In the genomic region with DNA sequence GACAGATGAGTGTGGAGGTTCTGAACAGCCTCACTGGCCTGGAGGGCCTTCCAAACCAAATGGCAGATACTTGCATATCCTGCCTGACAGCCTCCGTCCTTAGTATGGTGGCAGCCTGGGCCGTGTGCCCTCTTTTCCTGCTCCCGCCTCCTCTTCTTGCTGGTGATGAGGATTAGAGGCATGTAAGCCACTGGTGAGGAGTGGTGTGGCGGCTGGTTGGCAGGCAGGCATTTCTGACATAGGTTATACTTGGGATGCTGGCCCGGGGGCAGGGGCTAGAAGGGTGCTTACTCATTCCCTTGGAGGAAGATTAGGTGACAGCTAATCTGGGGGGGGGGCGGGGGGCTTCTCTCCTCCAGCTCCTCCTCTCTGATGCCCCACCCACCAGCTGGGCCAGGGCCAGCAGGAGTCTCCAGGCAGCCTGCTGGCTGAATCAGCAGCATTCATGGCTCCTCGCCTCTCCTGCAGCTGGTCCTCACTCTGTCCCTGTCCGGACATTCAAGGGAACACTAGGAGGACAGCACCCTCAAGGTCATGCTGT, we compare ENCODE assay signal across 12 mouse cellular contexts. TPM values are rescaled to one million over a fixed set of nuclear protein-coding genes. Genes with fewer than 3 reads are reported as not detected.
DNase-seq lines count a peak whose midpoint lies in the region; ATAC-seq and TF ChIP-seq lines count a peak whose summit lies in the region.
"Had no signal": no experiment of that assay in that cellular context is flagged by ENCODE, and none has a peak within 500 bp of the region (broad histone marks: within the 10 kb centered on the region; RNA-seq: fewer than 3 reads in every experiment).

No protein-coding gene starts in this region.

- no peak for TF ChIP-seq EP300 in heart, adult 2 months (IDR thresholded peaks at IDR 0.05; ENCODE audit: insufficient read depth, low read depth, low read length)

- no peak overlapping the region for H3K27ac ChIP-seq in hindbrain, embryonic 14.5 days
- no peak overlapping the region for H3K27ac ChIP-seq in midbrain, postnatal 0 days (ENCODE audit: low read depth, low read length)
- no peak overlapping the region for H3K27ac ChIP-seq in heart, adult 2 months
- no peak overlapping the region for H3K27ac ChIP-seq in thymus, adult 2 months (ENCODE audit: control insufficient read depth, insufficient read depth, low read length)
- H3K27ac ChIP-seq: embryonic facial prominence, embryonic 13.5 days; macrophage had no signal

- TF ChIP-seq CTCF in brain, embryonic 14.5 days (IDR thresholded peaks at IDR 0.05; ENCODE audit: borderline replicate concordance, extremely low read depth, insufficient read depth, insufficient read length), result no peak
- no peak for TF ChIP-seq CTCF in midbrain, postnatal 0 days (IDR thresholded peaks at IDR 0.05)
- no peak for TF ChIP-seq CTCF in heart, adult 2 months (IDR thresholded peaks at IDR 0.05)
- TF ChIP-seq CTCF in thymus, adult 2 months (IDR thresholded peaks at IDR 0.05; ENCODE audit: borderline replicate concordance, control insufficient read depth, extremely low read depth, insufficient read depth, low read length, poor library complexity), result no peak

- H3K4me3 ChIP-seq in hindbrain, embryonic 14.5 days (replicated peaks; ENCODE audit: low read length), result peak overlapping the region; percentile 3; the same call in 1 of the 2 replicates
- peak overlapping the region; percentile 6 for H3K4me3 ChIP-seq in midbrain, postnatal 0 days (ENCODE audit: low read depth, low read length)
- H3K4me3 ChIP-seq in heart, adult 2 months, result no peak overlapping the region
- H3K4me3 ChIP-seq in thymus, adult 2 months (ENCODE audit: control insufficient read depth, insufficient read depth, low read length), result no peak overlapping the region
- H3K4me3 ChIP-seq: embryonic facial prominence, embryonic 13.5 days had no signal

- no peak for TF ChIP-seq POLR2A in brain, embryonic 14.5 days (IDR thresholded peaks at IDR 0.05; ENCODE audit: borderline replicate concordance, extremely low read depth, insufficient read depth, insufficient read length, poor library complexity, severe bottlenecking)
- no peak for TF ChIP-seq POLR2A in heart, adult 2 months (IDR thresholded peaks at IDR 0.05; ENCODE audit: insufficient read depth, low read depth, low read length)
- TF ChIP-seq POLR2A in thymus, adult 2 months (IDR thresholded peaks at IDR 0.05; ENCODE audit: control insufficient read depth, extremely low read depth, insufficient read depth, low read length, poor library complexity), result no peak

- no peaks in the 10 kb centered on the region for H3K27me3 ChIP-seq in hindbrain, embryonic 14.5 days (ENCODE audit: control insufficient read depth, insufficient read depth, low read length)
- no peaks in the 10 kb centered on the region for H3K27me3 ChIP-seq in midbrain, postnatal 0 days (ENCODE audit: insufficient read depth, low read length)
- H3K27me3 ChIP-seq in heart, adult 2 months (ENCODE audit: control insufficient read depth, insufficient read depth, low read length), result peaks cover 3% of the 10 kb centered on the region; the same call in 1 of the 2 replicates
- peaks cover 2% of the 10 kb centered on the region; the same call in 1 of the 2 replicates for H3K27me3 ChIP-seq in thymus, adult 2 months (ENCODE audit: control insufficient read depth, insufficient read depth, low read length)

- H3K36me3 ChIP-seq in hindbrain, embryonic 14.5 days (replicated peaks; ENCODE audit: control insufficient read depth, insufficient read depth), result no peaks in the 10 kb centered on the region
- H3K36me3 ChIP-seq in midbrain, postnatal 0 days (ENCODE audit: insufficient read depth, low read length), result no peaks in the 10 kb centered on the region
- H3K36me3 ChIP-seq in heart, adult 2 months (ENCODE audit: control insufficient read depth, insufficient read depth, low read length), result no peaks in the 10 kb centered on the region
- H3K36me3 ChIP-seq in thymus, adult 2 months (ENCODE audit: control insufficient read depth, insufficient read depth, low read length), result no peaks in the 10 kb centered on the region
- H3K36me3 ChIP-seq: embryonic facial prominence, embryonic 13.5 days had no signal

- no peak; the same call in 1 of the 2 replicates for ATAC-seq in hindbrain, embryonic 14.5 days (ENCODE audit: low FRiP score)
- no peak for ATAC-seq in midbrain, postnatal 0 days (ENCODE audit: low FRiP score)
- ATAC-seq in erythroblast, adult 5-6 weeks (replicated peaks; ENCODE audit: low FRiP score, poor library complexity, severe bottlenecking), result no peak
- ATAC-seq: Patski had no signal

- intact Hi-C loops in gastrocnemius, postnatal 36 days (cut with DNase I), result loop anchor here (5.0 kb wide), 1 partner anchor 238 kb away; no protein-coding TSS in a partner anchor
- intact Hi-C loops in heart, adult 2 months (cut with DNase I), result loop anchor here (10.0 kb wide), 1 partner anchor 240 kb away; no protein-coding TSS in a partner anchor

- H3K9me3 ChIP-seq in hindbrain, embryonic 14.5 days (ENCODE audit: control insufficient read depth, low read length), result no peaks in the 10 kb centered on the region
- no peaks in the 10 kb centered on the region for H3K9me3 ChIP-seq in midbrain, postnatal 0 days (ENCODE audit: low read length)
- H3K9me3 ChIP-seq: embryonic facial prominence, embryonic 13.5 days had no signal

- WGBS in hindbrain, embryonic 14.5 days, result 18% methylated on average over 8 of the region's 8 CpGs
- WGBS in midbrain, postnatal 0 days, result 21% methylated on average over 7 of the region's 8 CpGs
- WGBS in heart, adult 2 months, result 17% methylated on average over 8 of the region's 8 CpGs
- 34% methylated on average over 8 of the region's 8 CpGs for WGBS in thymus, adult 2 months

- no peaks in the 10 kb centered on the region for H3K79me2 ChIP-seq in heart, adult 2 months (replicated peaks; ENCODE audit: control insufficient read depth, insufficient read depth, low read length)

- peak overlapping the region; percentile 28; the same call in 1 of the 2 replicates for H3K9ac ChIP-seq in hindbrain, embryonic 14.5 days
- H3K9ac ChIP-seq in midbrain, postnatal 0 days (replicated peaks; ENCODE audit: low read length, poor library complexity, severe bottlenecking), result 0 out of 2 replicates have a peak overlapping the region, but pooled peaks have one; percentile 19
- no peak overlapping the region for H3K9ac ChIP-seq in heart, adult 2 months (ENCODE audit: low read depth, low read length)
- H3K9ac ChIP-seq: embryonic facial prominence, embryonic 13.5 days had no signal

- peak; percentile 84 for DNase-seq in brain, embryonic 14.5 days (ENCODE audit: low read depth)
- peak; percentile 79 to 85 for DNase-seq in cerebellum, postnatal 14 days
- peak; percentile 38 for DNase-seq in hindbrain, embryonic 14.5 days (ENCODE audit: low spot score)
- DNase-seq in midbrain, postnatal 0 days (ENCODE audit: low spot score), result peak; percentile 80
- no peak for DNase-seq in gastrocnemius, postnatal 36 days
- no peak for DNase-seq in heart, adult 2 months
- no peak for DNase-seq in thymus, adult 2 months
- DNase-seq: kidney, adult 18-20 months had no signal

- H3K4me2 ChIP-seq in hindbrain, embryonic 14.5 days (replicated peaks), result peak overlapping the region; percentile 74
- peak overlapping the region; percentile 46 for H3K4me2 ChIP-seq in midbrain, postnatal 0 days (ENCODE audit: low read depth, low read length, poor library complexity, severe bottlenecking)
- H3K4me2 ChIP-seq: embryonic facial prominence, embryonic 13.5 days had no signal

- H3K4me1 ChIP-seq in hindbrain, embryonic 14.5 days (replicated peaks; ENCODE audit: control insufficient read depth, insufficient read depth, low read length), result peaks cover 48% of the 10 kb centered on the region
- H3K4me1 ChIP-seq in midbrain, postnatal 0 days (ENCODE audit: insufficient read depth, low read length), result peaks cover 24% of the 10 kb centered on the region
- no peaks in the 10 kb centered on the region for H3K4me1 ChIP-seq in heart, adult 2 months (ENCODE audit: control insufficient read depth, insufficient read depth, low read length)
- no peaks in the 10 kb centered on the region for H3K4me1 ChIP-seq in thymus, adult 2 months (replicated peaks; ENCODE audit: control insufficient read depth, insufficient read depth, low read length)

RNA-seq across cellular contexts. Expression of gene Apba2, which starts 3.3 kb away (rescaled TPM):
- polyA plus RNA-seq in brain, embryonic 14.5 days (2012; rRNA removed), result 152 and 182 TPM in 2 replicates
- polyA plus RNA-seq in hindbrain, embryonic 14.5 days (2014; fragmentation: Nextera tagmentation; extraction: Ambion mirVana), result 169 and 172 TPM in 2 replicates
- 374 and 379 TPM in 2 replicates for total RNA-seq in midbrain, postnatal 0 days (2014; rRNA removed)
- 185 and 199 TPM in 2 replicates for polyA plus RNA-seq in midbrain, postnatal 0 days (2015; fragmentation: Nextera tagmentation; extraction: Ambion mirVana)
- total RNA-seq in gastrocnemius, postnatal 36 days (2021), result under 1 TPM in 1 of 2 experiments, not detected in 1; 0.15 TPM
- 1 to 10 TPM in 1 of 2 experiments, under 1 TPM in 1; 0.68 to 1.2 TPM for total RNA-seq in heart, adult 2 months (2021)
- polyA plus RNA-seq in heart, adult 2 months (2012; rRNA removed), result 0.90 and 1.0 TPM in 2 replicates
- polyA plus RNA-seq in thymus, adult 2 months (2012; rRNA removed), result 17.1 and 18.1 TPM in 2 replicates
- not detected in 2 replicates for total RNA-seq in erythroblast, adult 5-6 weeks (2015; ENCODE audit: low replicate concordance)
- not detected in 2 replicates for total RNA-seq in erythroblast, adult 5-6 weeks (2017; ENCODE audit: low replicate concordance)
- polyA plus RNA-seq: macrophage, Patski had no signal

Comparison
In these comparisons a context has a peak if more than half of its experiments do, and no peak if none do; other contexts are left out.
1. DNase-seq: peak in brain, embryonic 14.5 days (single experiment), cerebellum, postnatal 14 days (2 of 2), hindbrain, embryonic 14.5 days (single experiment) and midbrain, postnatal 0 days (single experiment); none in gastrocnemius, postnatal 36 days (0 of 2), heart, adult 2 months (0 of 2) and thymus, adult 2 months (single experiment).
2. H3K4me3 ChIP-seq: peak in hindbrain, embryonic 14.5 days (single experiment) and midbrain, postnatal 0 days (single experiment); none in heart, adult 2 months (single experiment) and thymus, adult 2 months (single experiment).